Mouse (Mus musculus) liver, embryonic 11.5 days (tissue): ENCODE measurements at regions not wholly inside any gene's neighbourhood (a gene's known extent, or its start where the extent isn't known, plus 50 kb on each side); places are given as distances from the start of the nearest gene placed in this dataset.

Experiments
- ATAC-seq: fragments of 200-750 bp; cut with Nextera tagmentation; replicated peaks from 2 replicates; pipeline ENCODE4 v1.8.0; 2017; ENCODE audit warnings: moderate number of reproducible peaks, mild to moderate bottlenecking, moderate TSS enrichment, moderate library complexity; ENCODE audit not compliant: low FRiP score
- DNase-seq: peaks from one replicate; pipeline ENCODE4 v3.0.0-alpha.2; 2017; ENCODE audit warnings: low spot score
- H3K27ac ChIP-seq: fragments of 300-500 bp; sonication (generic); 2 replicates; pipeline ENCODE4 v1.5.1; 2014; ENCODE audit warnings: mild to moderate bottlenecking, low read depth, low read length, control low read depth
- H3K27me3 ChIP-seq: fragments of 300-500 bp; sonication (generic); replicated peaks from 2 replicates; pipeline ENCODE4 v1.6.1; 2014; ENCODE audit warnings: low read length, mixed read lengths; ENCODE audit not compliant: control insufficient read depth, insufficient read depth
- H3K36me3 ChIP-seq: fragments of 300-500 bp; sonication (generic); 2 replicates; pipeline ENCODE4 v1.6.1; 2014; ENCODE audit warnings: mild to moderate bottlenecking, low read length, moderate library complexity, mixed read lengths; ENCODE audit not compliant: control insufficient read depth, insufficient read depth
- H3K4me1 ChIP-seq: fragments of 300-500 bp; sonication (generic); replicated peaks from 2 replicates; pipeline ENCODE4 v1.6.1; 2014; ENCODE audit warnings: low read length, mixed read lengths; ENCODE audit not compliant: control insufficient read depth, insufficient read depth
- H3K4me2 ChIP-seq: fragments of 300-500 bp; sonication (generic); 2 replicates; pipeline ENCODE4 v1.6.1; 2014; ENCODE audit warnings: mild to moderate bottlenecking, control low read depth, moderate library complexity
- H3K4me3 ChIP-seq: fragments of 300-500 bp; sonication (generic); 2 replicates; pipeline ENCODE4 v1.5.1; 2014; ENCODE audit warnings: low read depth, low read length, control low read depth
- H3K9ac ChIP-seq: fragments of 300-500 bp; sonication (generic); 2 replicates; pipeline ENCODE4 v1.6.1; 2014; ENCODE audit warnings: low read depth, low read length, control low read depth
- H3K9me3 ChIP-seq: fragments of 300-500 bp; sonication (generic); 2 replicates; pipeline ENCODE4 v1.6.1; 2016; ENCODE audit warnings: low read length, inconsistent platforms, mixed read lengths; ENCODE audit not compliant: control insufficient read depth
- WGBS: fragments of 180-500 bp; shearing (Covaris S2); extraction: QIAGEN DNeasy Blood & Tissue Kit; methylation state at CpG from one replicate; pipeline ENCODE4 v1.1.7; 2014; 5-methylcytosine and 5-hydroxymethylcytosine counted together

DNA sequence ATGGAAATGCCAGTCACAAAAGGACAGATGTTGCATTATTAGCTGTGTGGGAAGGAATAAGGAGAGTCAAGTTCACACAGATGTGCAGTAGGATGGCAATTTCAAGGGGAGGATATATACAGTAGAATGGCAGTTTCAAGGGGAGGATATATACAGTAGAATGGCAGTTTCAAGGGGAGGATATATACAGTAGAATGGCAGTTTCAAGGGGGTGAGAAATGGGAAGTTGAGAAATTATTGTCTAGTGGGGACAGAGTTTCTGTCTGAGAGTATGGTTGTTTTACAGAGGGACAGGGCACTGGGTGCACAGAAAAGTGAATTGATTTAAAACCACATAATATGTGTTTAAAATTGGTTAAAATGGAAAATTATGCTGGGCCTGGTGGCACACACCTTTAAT, 54.8 kb upstream of the Scel start:
- Histone ChIP-seq H3K4me1 (no peaks in the 10 kb centered on the region), H3K36me3 (no peaks in the 10 kb centered on the region), H3K9me3 (no peaks in the 10 kb centered on the region), H3K4me2 (no peak overlapping the region), H3K4me3 (no peak overlapping the region), H3K27ac (no peak overlapping the region), H3K9ac (no peak overlapping the region), H3K27me3 (no peaks in the 10 kb centered on the region)
- DNase-seq (no peak), ATAC-seq (no peak)

DNA sequence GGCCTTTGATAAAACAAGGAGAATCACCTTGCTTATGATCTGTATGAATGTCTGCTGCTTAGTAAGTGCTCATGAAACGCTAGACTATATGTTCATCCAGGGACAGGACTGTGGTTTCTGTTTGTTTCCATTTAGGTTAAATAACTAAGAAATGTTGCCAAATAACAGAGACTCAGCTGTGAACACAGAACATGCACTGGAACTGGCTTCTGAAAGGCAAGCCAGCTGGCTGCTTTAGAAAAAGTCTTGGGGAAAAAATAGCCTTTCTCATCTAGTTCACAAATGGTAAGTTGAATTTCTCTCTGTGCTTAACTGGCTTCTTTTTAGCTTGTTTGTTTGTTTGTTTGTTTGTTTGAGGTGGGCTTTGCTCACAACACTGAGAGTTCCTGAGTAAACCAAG, 57.0 kb upstream of the Scel start:
- H3K4me1 ChIP-seq = no peaks in the 10 kb centered on the region
- no peak for ATAC-seq
- WGBS = 83% methylated on average over 1 of the region's 1 CpGs
- no peaks in the 10 kb centered on the region for H3K9me3 ChIP-seq
- no peak overlapping the region for H3K4me3 ChIP-seq
- no peaks in the 10 kb centered on the region for H3K27me3 ChIP-seq
- DNase-seq = no peak
- no peak overlapping the region for H3K4me2 ChIP-seq
- no peaks in the 10 kb centered on the region for H3K36me3 ChIP-seq
- H3K9ac ChIP-seq = no peak overlapping the region
- no peak overlapping the region for H3K27ac ChIP-seq

- Histone ChIP-seq H3K9me3 (no peaks in the 10 kb centered on the region), H3K4me3 (no peak overlapping the region), H3K9ac (no peak overlapping the region), H3K4me2 (no peak overlapping the region), H3K27me3 (no peaks in the 10 kb centered on the region), H3K4me1 (no peaks in the 10 kb centered on the region), H3K27ac (no peak overlapping the region), H3K36me3 (no peaks in the 10 kb centered on the region)
- ATAC-seq (no peak), DNase-seq (no peak)
- WGBS = 87% methylated on average over 6 of the region's 6 CpGs
Measured at GRCm38 (mm10) chr14:103450756-103451155, 62.4 kb upstream of the Scel start.

DNA sequence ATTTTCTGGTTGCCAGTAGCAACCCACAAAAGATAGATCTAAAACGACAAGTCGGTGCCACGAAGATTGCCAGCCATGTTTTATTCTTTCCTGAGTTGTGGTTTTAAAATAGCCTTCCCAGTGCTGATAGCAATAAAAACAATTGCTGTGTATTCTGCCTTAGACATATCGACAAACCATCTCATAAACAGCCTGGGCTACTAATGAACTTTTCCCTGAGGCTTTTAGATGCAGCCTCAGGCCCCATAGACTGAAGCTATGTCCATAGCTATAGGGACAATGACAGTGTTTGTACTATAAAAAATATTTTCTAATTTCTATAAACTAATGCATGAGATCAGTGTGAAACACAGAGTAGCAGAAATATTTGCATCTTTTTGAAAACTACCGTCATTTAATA, 63.7 kb upstream of the Scel start:
- no peak overlapping the region for H3K4me3 ChIP-seq
- DNase-seq (no peak), ATAC-seq (no peak)
- H3K9me3 ChIP-seq = no peaks in the 10 kb centered on the region
- H3K4me1 ChIP-seq = no peaks in the 10 kb centered on the region
- WGBS = 78% methylated on average over 5 of the region's 5 CpGs
- H3K9ac ChIP-seq = no peak overlapping the region
- no peak overlapping the region for H3K4me2 ChIP-seq
- no peaks in the 10 kb centered on the region for H3K27me3 ChIP-seq
- no peak overlapping the region for H3K27ac ChIP-seq
- H3K36me3 ChIP-seq = no peaks in the 10 kb centered on the region

GRCm38 (mm10) chr14:103449033-103449432, 64.1 kb upstream of the Scel start:
- Histone ChIP-seq H3K9me3 (no peaks in the 10 kb centered on the region), H3K4me1 (no peaks in the 10 kb centered on the region), H3K27me3 (no peaks in the 10 kb centered on the region), H3K9ac (no peak overlapping the region), H3K36me3 (no peaks in the 10 kb centered on the region), H3K4me2 (no peak overlapping the region), H3K4me3 (no peak overlapping the region), H3K27ac (no peak overlapping the region)
- DNase-seq (no peak), ATAC-seq (no peak)
- WGBS = 78% methylated on average over 7 of the region's 7 CpGs

DNA sequence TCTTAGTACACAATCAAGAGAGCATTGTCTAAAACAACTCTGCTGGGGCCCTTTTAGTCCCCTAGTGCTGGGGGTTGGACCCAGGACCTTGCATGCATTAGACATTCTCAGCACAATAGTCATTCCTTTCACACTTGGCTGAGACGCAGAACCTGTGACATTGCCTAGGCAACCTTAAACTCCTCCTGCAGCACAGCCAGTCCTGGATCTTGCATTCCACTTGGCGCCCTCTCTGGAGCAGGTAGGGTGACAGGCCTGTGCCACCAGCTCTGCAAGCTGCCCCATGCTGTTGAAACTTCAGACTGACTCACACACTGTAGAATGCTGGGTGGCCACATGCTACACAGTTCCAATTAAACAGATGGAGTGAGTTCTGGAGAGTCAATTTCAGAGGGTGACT, 66.5 kb upstream of the Scel start:
- H3K4me2 ChIP-seq = no peak overlapping the region
- H3K9ac ChIP-seq = no peak overlapping the region
- no peaks in the 10 kb centered on the region for H3K4me1 ChIP-seq
- ATAC-seq = no peak
- H3K36me3 ChIP-seq = no peaks in the 10 kb centered on the region
- H3K27ac ChIP-seq = no peak overlapping the region
- no peaks in the 10 kb centered on the region for H3K27me3 ChIP-seq
- no peak for DNase-seq
- WGBS = 59% methylated on average over 2 of the region's 2 CpGs
- H3K9me3 ChIP-seq = no peaks in the 10 kb centered on the region
- H3K4me3 ChIP-seq = no peak overlapping the region

DNA sequence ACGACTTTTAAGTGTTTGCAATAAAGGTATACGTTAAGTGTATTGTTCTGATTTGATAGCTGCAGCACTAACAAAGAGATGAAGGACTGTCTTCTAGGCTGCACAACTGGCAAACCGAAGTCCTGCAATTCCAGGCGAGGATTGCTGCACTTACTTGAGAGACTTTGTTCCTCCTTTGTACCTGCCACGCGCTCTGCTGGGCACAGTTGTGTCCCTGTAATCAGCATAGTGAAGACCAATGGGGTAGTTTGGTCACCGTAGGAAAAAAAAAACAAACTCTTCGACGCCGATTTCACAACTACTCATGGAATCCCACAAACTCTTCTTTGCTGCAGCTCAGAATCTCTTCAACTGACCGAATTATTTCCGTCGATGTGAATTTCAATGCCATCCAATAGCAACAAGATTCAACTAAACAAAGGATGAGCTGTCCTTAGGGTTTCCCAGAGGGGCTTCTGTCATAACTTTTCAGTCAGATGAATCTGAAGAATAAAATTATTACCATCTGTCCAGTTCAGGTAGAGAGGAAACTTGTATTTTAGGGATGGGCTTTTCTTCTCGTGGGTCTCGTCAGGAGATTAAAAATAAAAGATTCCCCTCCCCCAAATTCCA, 71.6 kb upstream of the Scel start:
- 81% methylated on average over 15 of the region's 15 CpGs for WGBS
- H3K27me3 ChIP-seq = no peaks in the 10 kb centered on the region
- no peak for ATAC-seq
- H3K27ac ChIP-seq = no peak overlapping the region
- H3K4me1 ChIP-seq = no peaks in the 10 kb centered on the region
- no peak overlapping the region for H3K4me3 ChIP-seq
- H3K9me3 ChIP-seq = no peaks in the 10 kb centered on the region
- H3K36me3 ChIP-seq = no peaks in the 10 kb centered on the region
- no peak for DNase-seq
- H3K9ac ChIP-seq = no peak overlapping the region
- no peak overlapping the region for H3K4me2 ChIP-seq

DNA sequence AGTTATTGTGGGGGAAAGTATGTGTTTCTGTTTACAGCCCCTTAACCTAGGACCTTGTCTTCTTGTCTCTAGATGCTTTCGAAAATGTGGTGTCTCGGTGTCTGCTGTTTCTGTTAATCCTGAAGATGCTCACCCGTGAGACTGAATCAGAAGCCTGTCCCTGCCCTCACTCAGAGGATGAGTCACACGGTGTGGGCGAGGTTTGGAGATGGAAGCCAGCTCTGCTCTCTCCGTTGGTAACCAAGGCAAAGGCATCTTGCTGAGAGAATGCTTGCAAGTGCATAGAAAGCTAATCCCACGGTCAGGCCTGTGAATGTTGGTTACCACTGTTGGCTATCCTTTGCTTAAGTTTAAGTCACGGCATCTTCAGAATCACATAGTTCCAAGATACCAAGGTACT, 72.9 kb upstream of the Scel start:
- Histone ChIP-seq H3K27me3 (no peaks in the 10 kb centered on the region), H3K4me2 (no peak overlapping the region), H3K4me1 (no peaks in the 10 kb centered on the region), H3K36me3 (no peaks in the 10 kb centered on the region), H3K4me3 (no peak overlapping the region), H3K9ac (no peak overlapping the region), H3K27ac (no peak overlapping the region), H3K9me3 (no peaks in the 10 kb centered on the region)
- 74% methylated on average over 8 of the region's 8 CpGs for WGBS
- ATAC-seq (no peak), DNase-seq (no peak)

GRCm38 (mm10) chr14:103434218-103434617, 78.9 kb upstream of the Scel start:
- Histone ChIP-seq H3K9ac (no peak overlapping the region), H3K27ac (no peak overlapping the region), H3K4me3 (no peak overlapping the region), H3K4me2 (no peak overlapping the region), H3K9me3 (no peaks in the 10 kb centered on the region), H3K4me1 (no peaks in the 10 kb centered on the region), H3K27me3 (no peaks in the 10 kb centered on the region), H3K36me3 (no peaks in the 10 kb centered on the region)
- no peak for DNase-seq
- no peak for ATAC-seq
- WGBS = 72% methylated on average over 4 of the region's 4 CpGs
